Mouse (Mus musculus) forebrain, embryonic 15.5 days (tissue): ENCODE results near the gene Fbxo22. TPM values are rescaled to one million over a fixed set of nuclear protein-coding genes. Genes with fewer than 3 reads are reported as not detected.

Experiments used
- ATAC-seq: fragments of 200-750 bp; cut with Nextera tagmentation; replicated peaks from 2 replicates; pipeline ENCODE4 v1.8.0; 2017; ENCODE audit warnings: mild to moderate bottlenecking, moderate TSS enrichment, moderate library complexity
- H3K27ac ChIP-seq: fragments of 300-500 bp; sonication (generic); replicated peaks from 2 replicates; pipeline ENCODE4 v1.5.1; 2015; ENCODE audit warnings: mild to moderate bottlenecking, inconsistent platforms
- H3K27me3 ChIP-seq: fragments of 300-500 bp; sonication (generic); 2 replicates; pipeline ENCODE4 v1.6.1; 2015; ENCODE audit warnings: inconsistent platforms
- H3K36me3 ChIP-seq: fragments of 300-500 bp; sonication (generic); 2 replicates; pipeline ENCODE4 v1.6.1; 2015; ENCODE audit warnings: mild to moderate bottlenecking, inconsistent platforms
- H3K4me1 ChIP-seq: fragments of 300-500 bp; sonication (generic); 2 replicates; pipeline ENCODE4 v1.6.1; 2015; ENCODE audit warnings: inconsistent platforms
- H3K4me2 ChIP-seq: fragments of 300-500 bp; sonication (generic); replicated peaks from 2 replicates; pipeline ENCODE4 v1.6.1; 2015; ENCODE audit warnings: mild to moderate bottlenecking, inconsistent platforms
- H3K4me3 ChIP-seq: fragments of 300-500 bp; sonication (generic); 2 replicates; pipeline ENCODE4 v1.5.1; 2015; ENCODE audit warnings: mild to moderate bottlenecking, inconsistent platforms
- H3K9ac ChIP-seq: fragments of 300-500 bp; sonication (generic); replicated peaks from 2 replicates; pipeline ENCODE4 v1.6.1; 2015; ENCODE audit warnings: mild to moderate bottlenecking, inconsistent platforms
- H3K9me3 ChIP-seq: fragments of 300-500 bp; sonication (generic); 2 replicates; pipeline ENCODE4 v1.6.1; 2016; ENCODE audit warnings: inconsistent platforms
- WGBS: fragments of 180-500 bp; shearing (Covaris S2); methylation state at CpG from one replicate; pipeline ENCODE4 v1.1.7; 2015; ENCODE audit warnings: mixed read lengths; 5-methylcytosine and 5-hydroxymethylcytosine counted together
- polyA plus RNA-seq: library from polyadenylated mRNA; unstranded; fragments of >200 nt; fragmentation: Nextera tagmentation; extraction: Ambion mirVana; gene quantifications from 2 replicates; pipeline ENCODE4 v1.2.1, GENCODE M21; 2015

Fbxo22 gene
- polyA plus RNA-seq: 86.7 and 90.4 TPM in 2 replicates

DNA sequence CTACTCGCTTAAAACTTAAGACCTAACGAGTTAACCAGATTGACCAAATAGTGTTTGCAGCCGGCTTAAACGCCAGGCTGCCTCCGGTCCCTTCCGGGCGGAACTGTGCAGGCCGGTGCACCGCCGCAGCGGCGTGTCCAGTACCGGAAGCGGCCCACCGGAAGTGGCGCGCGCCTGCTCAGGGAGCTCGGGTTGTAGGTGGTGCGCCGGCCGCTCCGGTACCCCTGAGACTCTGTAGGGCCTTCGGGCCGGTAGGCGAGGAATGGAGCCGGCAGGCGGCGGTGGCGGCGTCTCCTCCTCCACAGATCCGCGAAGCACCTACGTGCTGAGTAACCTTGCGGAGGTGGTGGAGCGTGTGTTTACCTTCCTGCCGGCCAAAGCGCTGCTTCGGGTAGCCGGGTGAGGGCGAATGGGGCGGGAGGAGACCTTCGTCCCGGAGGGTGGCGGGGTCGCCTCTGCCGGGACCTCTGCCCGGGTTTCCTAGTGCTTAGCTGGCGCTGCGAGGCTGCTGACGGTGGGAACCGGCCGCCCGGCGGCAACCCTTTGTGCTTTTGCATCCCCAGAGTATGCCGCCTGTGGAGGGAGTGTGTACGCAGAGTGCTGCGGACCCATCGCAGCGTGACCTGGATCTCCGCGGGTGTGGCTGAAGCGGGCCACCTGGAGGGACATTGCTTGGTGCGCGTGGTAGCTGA lies at the start of gene Fbxo22:
TSS of gene Fbxo22 (plus strand) at position 136 of the 692 bp plus-strand sequence.
- peak within 1 kb of the TSS; percentile 73 for H3K9ac ChIP-seq
- H3K27ac ChIP-seq: peak within 1 kb of the TSS; percentile 83
- H3K4me3 ChIP-seq: peak within 1 kb of the TSS; percentile 60
- H3K4me2 ChIP-seq: peak within 1 kb of the TSS; percentile 70
- no peaks in the 10 kb centered on the region for H3K27me3 ChIP-seq
- H3K36me3 ChIP-seq: peaks cover 8% of the 10 kb centered on the region
- whole genome bisulfite sequencing: under 1% methylated on average over 65 of the region's 65 CpGs
- H3K9me3 ChIP-seq: no peaks in the 10 kb centered on the region
- peak; percentile 99 for ATAC-seq
- peaks cover 29% of the 10 kb centered on the region for H3K4me1 ChIP-seq

- Histone ChIP-seq H3K4me1 (no peaks in the 10 kb centered on the region), H3K36me3 (peaks cover 9% of the 10 kb centered on the region; the same call in 1 of the 2 replicates), H3K4me2 (no peak overlapping the region), H3K27ac (no peak overlapping the region), H3K9me3 (no peaks in the 10 kb centered on the region), H3K4me3 (no peak overlapping the region), H3K27me3 (no peaks in the 10 kb centered on the region), H3K9ac (no peak overlapping the region)
- 92% methylated on average over 7 of the region's 7 CpGs for WGBS
- ATAC-seq: no peak
Observed at GRCm38 (mm10) chr9:55170655-55171412, 37.9 kb upstream of the Fbxo22 start.

DNA sequence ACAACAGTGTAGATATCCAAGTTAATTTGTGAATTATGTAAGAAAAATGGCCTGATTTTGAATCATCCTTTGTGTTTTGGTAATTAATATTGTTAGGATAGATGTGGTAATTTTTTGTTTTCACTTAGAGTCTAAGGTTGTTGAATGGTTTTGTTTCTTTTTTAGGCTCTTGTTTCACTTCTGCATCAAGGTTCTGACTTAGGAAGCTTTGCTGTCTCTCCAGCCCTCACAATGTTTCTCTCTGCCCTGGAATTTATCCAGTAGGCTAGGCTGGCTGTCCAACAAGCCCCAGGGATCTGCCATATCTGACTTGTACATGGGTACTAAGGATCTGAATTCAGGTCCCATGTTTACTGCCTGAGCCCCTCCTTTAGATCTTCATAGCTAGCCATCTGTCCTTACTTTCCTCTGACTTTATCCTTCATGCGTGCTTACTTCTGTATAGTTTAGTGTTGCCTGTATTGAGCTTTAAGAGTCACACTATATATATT lies 36.5 kb upstream of the Fbxo22 start:
- H3K36me3 ChIP-seq: peaks cover 9% of the 10 kb centered on the region; the same call in 1 of the 2 replicates
- ATAC-seq: no peak
- WGBS: 92% methylated on average over 1 of the region's 1 CpGs
- no peak overlapping the region for H3K4me2 ChIP-seq
- no peaks in the 10 kb centered on the region for H3K27me3 ChIP-seq
- no peak overlapping the region for H3K9ac ChIP-seq
- H3K4me3 ChIP-seq: no peak overlapping the region
- H3K9me3 ChIP-seq: no peaks in the 10 kb centered on the region
- no peak overlapping the region for H3K27ac ChIP-seq
- no peaks in the 10 kb centered on the region for H3K4me1 ChIP-seq

- no peak overlapping the region for H3K9ac ChIP-seq
- no peaks in the 10 kb centered on the region for H3K9me3 ChIP-seq
- H3K4me3 ChIP-seq: no peak overlapping the region
- no peaks in the 10 kb centered on the region for H3K4me1 ChIP-seq
- no peak overlapping the region for H3K4me2 ChIP-seq
- 44% methylated on average over 2 of the region's 2 CpGs for WGBS
- H3K27ac ChIP-seq: no peak overlapping the region
- ATAC-seq: no peak
- H3K27me3 ChIP-seq: no peaks in the 10 kb centered on the region
- peaks cover 3% of the 10 kb centered on the region; the same call in 1 of the 2 replicates for H3K36me3 ChIP-seq
Observed at GRCm38 (mm10) chr9:55174235-55174634, 34.5 kb upstream of the Fbxo22 start.

- Histone ChIP-seq H3K27ac (no peak overlapping the region), H3K9me3 (no peaks in the 10 kb centered on the region), H3K4me3 (no peak overlapping the region), H3K4me2 (no peak overlapping the region), H3K27me3 (no peaks in the 10 kb centered on the region), H3K4me1 (no peaks in the 10 kb centered on the region), H3K36me3 (no peaks in the 10 kb centered on the region), H3K9ac (no peak overlapping the region)
- WGBS: 92% methylated on average over 3 of the region's 3 CpGs
- no peak for ATAC-seq
Observed at GRCm38 (mm10) chr9:55195876-55196275, 12.8 kb upstream of the Fbxo22 start.

GRCm38 (mm10) chr9:55198260-55198659 lies 10.5 kb upstream of the Fbxo22 start:
- Histone ChIP-seq H3K4me1 (no peaks in the 10 kb centered on the region), H3K4me2 (no peak overlapping the region), H3K9me3 (no peaks in the 10 kb centered on the region), H3K27ac (no peak overlapping the region), H3K9ac (no peak overlapping the region), H3K4me3 (no peak overlapping the region), H3K27me3 (no peaks in the 10 kb centered on the region), H3K36me3 (0 out of 2 replicates have a peak, but pooled peaks cover 3% of the 10 kb centered on the region)
- 100% methylated on average over 1 of the region's 1 CpGs for whole genome bisulfite sequencing
- no peak for ATAC-seq

GRCm38 (mm10) chr9:55199348-55199747 lies 9.4 kb upstream of the Fbxo22 start:
- Histone ChIP-seq H3K9me3 (no peaks in the 10 kb centered on the region), H3K4me3 (no peak overlapping the region), H3K27me3 (no peaks in the 10 kb centered on the region), H3K9ac (no peak overlapping the region), H3K27ac (0 out of 2 replicates have a peak overlapping the region, but pooled peaks have one; percentile 0), H3K4me1 (no peaks in the 10 kb centered on the region), H3K36me3 (peaks cover 9% of the 10 kb centered on the region), H3K4me2 (no peak overlapping the region)
- WGBS: 51% methylated on average over 2 of the region's 2 CpGs
- no peak for ATAC-seq

GRCm38 (mm10) chr9:55208458-55208789 lies 301 bp upstream of the Fbxo22 start:
- H3K4me2 ChIP-seq: peak overlapping the region; percentile 70
- peak overlapping the region; percentile 83 for H3K27ac ChIP-seq
- no peaks in the 10 kb centered on the region for H3K9me3 ChIP-seq
- WGBS: 0% methylated on average over 2 of the region's 2 CpGs
- peaks cover 8% of the 10 kb centered on the region for H3K36me3 ChIP-seq
- peaks cover 29% of the 10 kb centered on the region for H3K4me1 ChIP-seq
- peak; percentile 59 for ATAC-seq
- H3K27me3 ChIP-seq: no peaks in the 10 kb centered on the region
- peak overlapping the region; percentile 73 for H3K9ac ChIP-seq
- H3K4me3 ChIP-seq: peak overlapping the region; percentile 60

DNA sequence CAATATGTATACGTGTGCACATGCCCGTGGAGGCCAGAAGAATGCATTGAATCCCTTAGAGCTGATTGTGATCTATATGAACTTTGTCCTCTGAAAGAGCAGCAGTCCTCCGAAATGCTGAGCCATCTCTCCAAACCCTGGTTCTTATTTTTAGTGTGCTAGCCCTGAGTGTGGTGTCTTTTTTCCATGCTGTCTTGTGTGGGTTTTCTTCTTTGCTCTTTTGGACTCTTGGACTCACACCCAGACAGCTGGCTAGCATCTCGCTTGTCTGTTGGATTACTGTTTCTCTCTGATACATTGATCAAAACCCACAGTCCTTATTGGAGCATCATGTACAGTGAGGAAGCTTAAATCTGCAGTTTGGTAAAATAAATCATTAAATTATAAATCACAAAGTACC lies 2.9 kb downstream of the Fbxo22 start:
- no peak overlapping the region for H3K4me3 ChIP-seq
- H3K36me3 ChIP-seq: peaks cover 28% of the 10 kb centered on the region
- no peak overlapping the region for H3K9ac ChIP-seq
- no peaks in the 10 kb centered on the region for H3K9me3 ChIP-seq
- peaks cover 29% of the 10 kb centered on the region for H3K4me1 ChIP-seq
- no peaks in the 10 kb centered on the region for H3K27me3 ChIP-seq
- ATAC-seq: no peak
- 86% methylated on average over 4 of the region's 4 CpGs for WGBS
- no peak overlapping the region for H3K27ac ChIP-seq
- no peak overlapping the region for H3K4me2 ChIP-seq

- H3K9me3 ChIP-seq: no peaks in the 10 kb centered on the region
- no peak overlapping the region for H3K27ac ChIP-seq
- H3K27me3 ChIP-seq: no peaks in the 10 kb centered on the region
- WGBS: 97% methylated on average over 1 of the region's 1 CpGs
- H3K4me2 ChIP-seq: no peak overlapping the region
- peaks cover 23% of the 10 kb centered on the region for H3K4me1 ChIP-seq
- peaks cover 46% of the 10 kb centered on the region for H3K36me3 ChIP-seq
- H3K9ac ChIP-seq: no peak overlapping the region
- no peak overlapping the region for H3K4me3 ChIP-seq
- ATAC-seq: no peak
Observed at GRCm38 (mm10) chr9:55213396-55213795, 4.7 kb downstream of the Fbxo22 start.

DNA sequence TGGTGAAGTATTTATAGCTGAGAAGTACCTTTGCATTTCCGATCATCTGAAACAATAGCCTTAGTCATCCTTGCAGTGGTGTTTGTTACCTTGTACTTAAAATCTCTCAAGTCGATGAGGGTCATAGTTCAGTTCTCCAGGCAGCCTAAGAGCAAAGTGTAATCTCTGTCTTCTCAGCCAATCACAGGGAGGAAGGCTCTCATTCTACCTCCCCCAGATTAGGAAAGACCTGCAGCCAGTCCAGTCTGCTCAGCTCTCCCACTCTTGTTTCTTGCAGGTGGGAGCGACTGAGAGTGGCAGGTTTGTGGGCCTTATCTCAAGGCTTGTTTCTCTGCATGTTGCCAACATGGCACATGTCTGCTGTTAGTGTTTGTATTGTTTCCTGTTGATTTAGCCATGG lies 6.3 kb downstream of the Fbxo22 start:
- peaks cover 14% of the 10 kb centered on the region for H3K4me1 ChIP-seq
- no peaks in the 10 kb centered on the region for H3K9me3 ChIP-seq
- WGBS: 88% methylated on average over 3 of the region's 3 CpGs
- H3K27ac ChIP-seq: no peak overlapping the region
- H3K36me3 ChIP-seq: peaks cover 61% of the 10 kb centered on the region
- no peak overlapping the region for H3K4me3 ChIP-seq
- H3K4me2 ChIP-seq: no peak overlapping the region
- H3K27me3 ChIP-seq: no peaks in the 10 kb centered on the region
- ATAC-seq: no peak
- H3K9ac ChIP-seq: no peak overlapping the region

DNA sequence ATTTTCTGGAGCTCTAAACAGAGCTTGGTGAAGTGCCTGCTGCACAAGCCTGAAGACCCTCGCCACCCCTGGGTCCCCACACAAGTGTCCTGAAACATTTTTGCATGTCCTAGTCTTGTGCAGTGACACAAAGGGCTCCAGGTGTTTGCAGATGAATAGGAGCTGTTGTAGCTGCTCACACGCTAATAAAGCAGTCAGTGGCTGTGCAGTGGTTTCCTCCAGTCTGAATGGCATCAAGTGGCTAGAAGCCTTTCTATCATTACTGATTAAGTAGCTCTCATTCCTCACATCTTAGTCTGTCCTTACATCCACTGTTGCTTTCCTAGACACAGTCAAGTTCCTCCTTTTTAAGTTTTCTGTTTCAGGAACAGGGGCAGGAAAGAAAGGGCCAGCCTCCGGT lies 6.9 kb downstream of the Fbxo22 start:
- Histone ChIP-seq H3K36me3 (peaks cover 66% of the 10 kb centered on the region), H3K4me3 (no peak overlapping the region), H3K4me2 (no peak overlapping the region), H3K27ac (no peak overlapping the region), H3K9me3 (no peaks in the 10 kb centered on the region), H3K27me3 (no peaks in the 10 kb centered on the region), H3K4me1 (peaks cover 8% of the 10 kb centered on the region), H3K9ac (no peak overlapping the region)
- 76% methylated on average over 3 of the region's 3 CpGs for WGBS
- no peak for ATAC-seq
